Mouse (Mus musculus) MEL (cell line): ENCODE measurements around the gene Gm34653.

Experiments used
- BHLHE40 ChIP-seq: IDR thresholded peaks from 2 replicates; pipeline ENCODE4 v1.6.1; 2012; ENCODE audit warnings: low read depth, mild to moderate bottlenecking, inconsistent platforms, low read length, improper control_type of control experiment, borderline replicate concordance
- CTCF ChIP-seq, 3 experiments: IDR thresholded peaks in 2 of 3; conservative IDR thresholded peaks in 1 of 3; 2 replicates each; pipeline ENCODE4 v1.5.1; 2011 to 2012; ENCODE audit warnings: low read length in 3 of 3, low read depth in 2 of 3, mild to moderate bottlenecking in 2 of 3, improper control_type of control experiment in 1 of 3, inconsistent platforms in 1 of 3, mixed read lengths in 1 of 3, moderate library complexity in 1 of 3; ENCODE audit not compliant: control insufficient read depth in 1 of 3, insufficient read depth in 1 of 3, poor library complexity in 1 of 3, severe bottlenecking in 1 of 3
- ETS1 ChIP-seq: IDR thresholded peaks from 2 replicates; pipeline ENCODE4 v1.6.1; 2012; ENCODE audit warnings: low read depth, mild to moderate bottlenecking, inconsistent platforms, low read length, improper control_type of control experiment, moderate library complexity
- GABPA ChIP-seq: IDR thresholded peaks from 2 replicates; pipeline ENCODE4 v1.6.1; 2012; ENCODE audit warnings: low read depth, mild to moderate bottlenecking, inconsistent platforms, low read length, improper control_type of control experiment, moderate library complexity
- MAZ ChIP-seq: IDR thresholded peaks from 2 replicates; pipeline ENCODE4 v1.6.1; 2012; ENCODE audit warnings: low read depth, mild to moderate bottlenecking, inconsistent platforms, low read length, improper control_type of control experiment
- MEF2A ChIP-seq: IDR thresholded peaks from 2 replicates; pipeline ENCODE4 v1.6.1; 2014; ENCODE audit warnings: low read depth, mild to moderate bottlenecking, inconsistent platforms, low read length, improper control_type of control experiment; ENCODE audit not compliant: poor library complexity, insufficient replicate concordance, severe bottlenecking; ENCODE audit errors: extremely low read depth
- MYC ChIP-seq: IDR thresholded peaks from 2 replicates; pipeline ENCODE4 v1.6.1; 2011; ENCODE audit warnings: low read depth, mild to moderate bottlenecking, low read length, improper control_type of control experiment, moderate library complexity
- NELFE ChIP-seq: IDR thresholded peaks from 2 replicates; pipeline ENCODE4 v1.6.1; 2011; ENCODE audit warnings: low read depth, low read length, improper control_type of control experiment
- POLR2A ChIP-seq, 2 experiments: IDR thresholded peaks; 2 replicates each; pipeline ENCODE4 v1.6.1; 2011 to 2012; ENCODE audit warnings: low read length in 2 of 2, mild to moderate bottlenecking in 2 of 2, control low read depth in 1 of 2, improper control_type of control experiment in 1 of 2, low read depth in 1 of 2, moderate library complexity in 1 of 2; ENCODE audit not compliant: control insufficient read depth in 1 of 2, insufficient read depth in 1 of 2, poor library complexity in 1 of 2
- TCF12 ChIP-seq: IDR thresholded peaks from 2 replicates; pipeline ENCODE4 v1.6.1; 2014; ENCODE audit warnings: low read depth, mild to moderate bottlenecking, inconsistent platforms, low read length, improper control_type of control experiment, moderate library complexity
- USF1 ChIP-seq: IDR thresholded peaks from 2 replicates; pipeline ENCODE4 v1.6.1; 2014; ENCODE audit warnings: low read depth, mild to moderate bottlenecking, inconsistent platforms, low read length, improper control_type of control experiment, moderate library complexity

- no peak for TF ChIP-seq CTCF (IDR thresholded peaks at IDR 0.05 in 2 of 3, conservative IDR thresholded peaks at IDR 0.05 in 1 of 3; ENCODE audit: control insufficient read depth in 1 of 3, insufficient read depth in 1 of 3, low read depth in 2 of 3, low read length in 3 of 3, poor library complexity in 1 of 3, severe bottlenecking in 1 of 3)
- TF ChIP-seq GABPA = no peak
- TF ChIP-seq TCF12 = no peak
- TF ChIP-seq MAZ = no peak
- no peak for TF ChIP-seq ETS1
- no peak for TF ChIP-seq MEF2A
- no peak for TF ChIP-seq USF1
- TF ChIP-seq NELFE = no peak
- TF ChIP-seq MYC = no peak
- peak in 1 of 2 experiments; percentile 23; a peak in 2 of 4 replicates for TF ChIP-seq POLR2A (IDR thresholded peaks at IDR 0.05; ENCODE audit: control insufficient read depth in 1 of 2, insufficient read depth in 1 of 2, low read depth in 1 of 2, low read length in 2 of 2, poor library complexity in 1 of 2)
- no peak for TF ChIP-seq BHLHE40
Observed at GRCm38 (mm10) chr2:34812706-34813105, 20.1 kb upstream of the Gm34653 start.
